Mouse (Mus musculus): ENCODE results near the gene Sh3bp4. TPM values are rescaled to one million over a fixed set of nuclear protein-coding genes. Genes with fewer than 3 reads are reported as not detected.

Gene Sh3bp4
- polyA plus RNA-seq, 1 experiment from 2014 or later = 13.3 TPM

- H3K9ac ChIP-seq (ENCODE audit: low read depth, low read length) = no peak overlapping the region
- peaks cover 8% of the 10 kb centered on the region; the same call in 1 of the 2 replicates for H3K4me1 ChIP-seq (ENCODE audit: control insufficient read depth, insufficient read depth, low read length)
- WGBS = 45% methylated on average over 14 of the region's 14 CpGs
Measured at GRCm38 (mm10) chr1:89082171-89082882, 12.1 kb downstream of the Sh3bp4 start.

GRCm38 (mm10) chr1:89086575-89087153 is 16.4 kb downstream of the Sh3bp4 start:
- H3K27ac ChIP-seq (ENCODE audit: low read length) = no peak overlapping the region
- no peak overlapping the region for H3K4me3 ChIP-seq (ENCODE audit: low read depth, low read length)
- H3K36me3 ChIP-seq (ENCODE audit: control insufficient read depth, insufficient read depth, low read length) = no peaks in the 10 kb centered on the region
- no peaks in the 10 kb centered on the region for H3K9me3 ChIP-seq (replicated peaks; ENCODE audit: control insufficient read depth, low read length, poor library complexity, severe bottlenecking)
- no peaks in the 10 kb centered on the region for H3K27me3 ChIP-seq (ENCODE audit: control insufficient read depth, insufficient read depth, low read depth, low read length)
- whole genome bisulfite sequencing = 65% methylated on average over 9 of the region's 9 CpGs
- peaks cover 10% of the 10 kb centered on the region; the same call in 1 of the 2 replicates for H3K4me1 ChIP-seq (ENCODE audit: control insufficient read depth, insufficient read depth, low read length)
- H3K4me2 ChIP-seq (ENCODE audit: low read length) = no peak overlapping the region
- H3K9ac ChIP-seq (ENCODE audit: low read depth, low read length) = no peak overlapping the region
- ATAC-seq = no peak

More at GRCm38 (mm10) chr1:89082171-89082882, 12.1 kb downstream of the Sh3bp4 start:
- H3K36me3 ChIP-seq (ENCODE audit: control insufficient read depth, insufficient read depth, low read length) = no peaks in the 10 kb centered on the region
- no peak for ATAC-seq
- no peak overlapping the region for H3K27ac ChIP-seq (ENCODE audit: low read length)
- H3K27me3 ChIP-seq (ENCODE audit: control insufficient read depth, insufficient read depth, low read depth, low read length) = no peaks in the 10 kb centered on the region
- no peak overlapping the region for H3K4me2 ChIP-seq (ENCODE audit: low read length)
- H3K4me3 ChIP-seq (ENCODE audit: low read depth, low read length) = no peak overlapping the region
- H3K9me3 ChIP-seq (replicated peaks; ENCODE audit: control insufficient read depth, low read length, poor library complexity, severe bottlenecking) = no peaks in the 10 kb centered on the region

GRCm38 (mm10) chr1:89088144-89088543 is 17.9 kb downstream of the Sh3bp4 start:
- Histone ChIP-seq H3K9ac (ENCODE audit: low read depth, low read length) (0 out of 2 replicates have a peak overlapping the region, but pooled peaks have one; percentile 21), H3K27me3 (ENCODE audit: control insufficient read depth, insufficient read depth, low read depth, low read length) (no peaks in the 10 kb centered on the region), H3K4me3 (ENCODE audit: low read depth, low read length) (no peak overlapping the region), H3K36me3 (ENCODE audit: control insufficient read depth, insufficient read depth, low read length) (no peaks in the 10 kb centered on the region), H3K4me2 (ENCODE audit: low read length) (no peak overlapping the region), H3K9me3 (replicated peaks; ENCODE audit: control insufficient read depth, low read length, poor library complexity, severe bottlenecking) (no peaks in the 10 kb centered on the region), H3K4me1 (ENCODE audit: control insufficient read depth, insufficient read depth, low read length) (peaks cover 21% of the 10 kb centered on the region), H3K27ac (ENCODE audit: low read length) (no peak overlapping the region)
- 56% methylated on average over 10 of the region's 10 CpGs for WGBS
- ATAC-seq = no peak

GRCm38 (mm10) chr1:89088748-89089288 is 18.6 kb downstream of the Sh3bp4 start:
- no peaks in the 10 kb centered on the region for H3K36me3 ChIP-seq (ENCODE audit: control insufficient read depth, insufficient read depth, low read length)
- no peak overlapping the region for H3K4me2 ChIP-seq (ENCODE audit: low read length)
- peaks cover 23% of the 10 kb centered on the region for H3K4me1 ChIP-seq (ENCODE audit: control insufficient read depth, insufficient read depth, low read length)
- no peak overlapping the region for H3K27ac ChIP-seq (ENCODE audit: low read length)
- 0 out of 2 replicates have a peak overlapping the region, but pooled peaks have one; percentile 21 for H3K9ac ChIP-seq (ENCODE audit: low read depth, low read length)
- WGBS = 41% methylated on average over 3 of the region's 3 CpGs
- H3K9me3 ChIP-seq (replicated peaks; ENCODE audit: control insufficient read depth, low read length, poor library complexity, severe bottlenecking) = no peaks in the 10 kb centered on the region
- no peaks in the 10 kb centered on the region for H3K27me3 ChIP-seq (ENCODE audit: control insufficient read depth, insufficient read depth, low read depth, low read length)
- H3K4me3 ChIP-seq (ENCODE audit: low read depth, low read length) = no peak overlapping the region
- no peak for ATAC-seq

- 81% methylated on average over 21 of the region's 21 CpGs for WGBS
- Histone ChIP-seq H3K9me3 (replicated peaks; ENCODE audit: control insufficient read depth, low read length, poor library complexity, severe bottlenecking) (no peaks in the 10 kb centered on the region), H3K27ac (ENCODE audit: low read length) (no peak overlapping the region), H3K4me3 (ENCODE audit: low read depth, low read length) (no peak overlapping the region), H3K36me3 (ENCODE audit: control insufficient read depth, insufficient read depth, low read length) (no peaks in the 10 kb centered on the region), H3K4me2 (ENCODE audit: low read length) (no peak overlapping the region), H3K4me1 (ENCODE audit: control insufficient read depth, insufficient read depth, low read length) (peaks cover 23% of the 10 kb centered on the region), H3K9ac (ENCODE audit: low read depth, low read length) (no peak overlapping the region), H3K27me3 (ENCODE audit: control insufficient read depth, insufficient read depth, low read depth, low read length) (no peaks in the 10 kb centered on the region)
- no peak for ATAC-seq
Measured at GRCm38 (mm10) chr1:89089821-89090600, 19.8 kb downstream of the Sh3bp4 start.

GRCm38 (mm10) chr1:89090676-89091075 is 20.5 kb downstream of the Sh3bp4 start:
- peaks cover 25% of the 10 kb centered on the region for H3K4me1 ChIP-seq (ENCODE audit: control insufficient read depth, insufficient read depth, low read length)
- H3K27ac ChIP-seq (ENCODE audit: low read length) = no peak overlapping the region
- no peak overlapping the region for H3K4me3 ChIP-seq (ENCODE audit: low read depth, low read length)
- no peaks in the 10 kb centered on the region for H3K9me3 ChIP-seq (replicated peaks; ENCODE audit: control insufficient read depth, low read length, poor library complexity, severe bottlenecking)
- H3K9ac ChIP-seq (ENCODE audit: low read depth, low read length) = no peak overlapping the region
- no peak for ATAC-seq
- WGBS = 76% methylated on average over 8 of the region's 8 CpGs
- H3K4me2 ChIP-seq (ENCODE audit: low read length) = no peak overlapping the region
- H3K36me3 ChIP-seq (ENCODE audit: control insufficient read depth, insufficient read depth, low read length) = no peaks in the 10 kb centered on the region
- no peaks in the 10 kb centered on the region for H3K27me3 ChIP-seq (ENCODE audit: control insufficient read depth, insufficient read depth, low read depth, low read length)

GRCm38 (mm10) chr1:89092019-89092418 is 21.8 kb downstream of the Sh3bp4 start:
- no peak for ATAC-seq
- Histone ChIP-seq H3K4me1 (ENCODE audit: control insufficient read depth, insufficient read depth, low read length) (peaks cover 27% of the 10 kb centered on the region), H3K36me3 (ENCODE audit: control insufficient read depth, insufficient read depth, low read length) (no peaks in the 10 kb centered on the region), H3K4me3 (ENCODE audit: low read depth, low read length) (no peak overlapping the region), H3K9ac (ENCODE audit: low read depth, low read length) (no peak overlapping the region), H3K9me3 (replicated peaks; ENCODE audit: control insufficient read depth, low read length, poor library complexity, severe bottlenecking) (no peaks in the 10 kb centered on the region), H3K27me3 (ENCODE audit: control insufficient read depth, insufficient read depth, low read depth, low read length) (no peaks in the 10 kb centered on the region), H3K27ac (ENCODE audit: low read length) (0 out of 2 replicates have a peak overlapping the region, but pooled peaks have one; percentile 22), H3K4me2 (ENCODE audit: low read length) (no peak overlapping the region)
- WGBS = 37% methylated on average over 5 of the region's 5 CpGs

- 3% methylated on average over 19 of the region's 19 CpGs for WGBS
- Histone ChIP-seq H3K4me3 (ENCODE audit: low read depth, low read length) (no peak overlapping the region), H3K9ac (ENCODE audit: low read depth, low read length) (0 out of 2 replicates have a peak overlapping the region, but pooled peaks have one; percentile 0)
Measured at GRCm38 (mm10) chr1:89092442-89092991, 22.3 kb downstream of the Sh3bp4 start.

More at GRCm38 (mm10) chr1:89092442-89092991, 22.3 kb downstream of the Sh3bp4 start:
- 0 out of 2 replicates have a peak overlapping the region, but pooled peaks have one; percentile 22 for H3K27ac ChIP-seq (ENCODE audit: low read length)
- H3K4me2 ChIP-seq (ENCODE audit: low read length) = peak overlapping the region; percentile 9
- no peaks in the 10 kb centered on the region for H3K27me3 ChIP-seq (ENCODE audit: control insufficient read depth, insufficient read depth, low read depth, low read length)
- H3K36me3 ChIP-seq (ENCODE audit: control insufficient read depth, insufficient read depth, low read length) = no peaks in the 10 kb centered on the region
- ATAC-seq = peak; percentile 41; the same call in 1 of the 2 replicates
- H3K4me1 ChIP-seq (ENCODE audit: control insufficient read depth, insufficient read depth, low read length) = peaks cover 27% of the 10 kb centered on the region
- H3K9me3 ChIP-seq (replicated peaks; ENCODE audit: control insufficient read depth, low read length, poor library complexity, severe bottlenecking) = no peaks in the 10 kb centered on the region
